Mouse (Mus musculus): ENCODE measurements around the gene Syt9.

DNA sequence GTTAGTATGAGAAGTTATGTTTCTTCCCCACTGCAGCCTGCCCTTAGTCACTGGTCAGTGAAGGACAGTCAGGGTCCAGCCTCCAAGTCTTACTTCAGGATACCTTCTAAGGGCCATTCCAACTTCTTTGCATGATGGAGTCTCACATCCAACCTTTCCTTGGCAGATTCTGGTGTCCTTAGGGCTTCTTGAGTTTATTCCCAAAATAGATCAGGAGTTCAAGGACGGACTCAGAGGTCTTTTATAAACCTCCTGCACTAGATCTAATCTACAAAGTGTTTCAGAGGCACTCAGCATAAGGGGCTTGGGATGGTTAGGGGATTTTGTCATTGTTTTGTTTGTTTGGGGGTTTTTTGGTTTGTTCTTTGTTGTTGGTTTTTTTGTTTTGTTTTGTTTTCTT is 30.3 kb upstream of the Syt9 start:
- TF ChIP-seq E2F4 (IDR thresholded peaks at IDR 0.05; ENCODE audit: insufficient read depth) (no peak), CEBPB (IDR thresholded peaks at IDR 0.05; ENCODE audit: insufficient read depth, poor library complexity, severe bottlenecking) (no peak)

All from myocyte (in vitro differentiated cells).